Mouse (Mus musculus): ENCODE measurements around the gene Tssc4.

Gene Tssc4

GRCm38 (mm10) chr7:143109696-143110095 is 40.6 kb downstream of the Tssc4 start:
- no peak for DNase-seq (ENCODE audit: low read depth, low spot score)

GRCm38 (mm10) chr7:143110803-143111202 is 41.8 kb downstream of the Tssc4 start:
- DNase-seq (ENCODE audit: low read depth, low spot score), result no peak

GRCm38 (mm10) chr7:143111719-143112118 is 42.7 kb downstream of the Tssc4 start:
- no peak for DNase-seq (ENCODE audit: low read depth, low spot score)

GRCm38 (mm10) chr7:143112395-143112794 is 43.3 kb downstream of the Tssc4 start:
- no peak for DNase-seq (ENCODE audit: low read depth, low spot score)

- no peak for DNase-seq (ENCODE audit: low read depth, low spot score)
These were observed 45.7 kb downstream of the Tssc4 start for GRCm38 (mm10) chr7:143114773-143115172.

- no peak for DNase-seq (ENCODE audit: low read depth, low spot score)
These were observed 47.5 kb downstream of the Tssc4 start for GRCm38 (mm10) chr7:143116521-143116920.

- DNase-seq (ENCODE audit: low read depth, low spot score), result no peak
These were observed 50.4 kb downstream of the Tssc4 start for GRCm38 (mm10) chr7:143119407-143119806.

GRCm38 (mm10) chr7:143119826-143120225 is 50.8 kb downstream of the Tssc4 start:
- no peak for DNase-seq (ENCODE audit: low read depth, low spot score)

Data from forelimb bud, embryonic 11.5 days (tissue).